Mouse (Mus musculus): ENCODE data around the gene Foxd2. TPM values are rescaled to one million over a fixed set of nuclear protein-coding genes. Genes with fewer than 3 reads are reported as not detected.

Gene Foxd2
- polyA plus RNA-seq, 1 experiment: 0.72 TPM

DNA sequence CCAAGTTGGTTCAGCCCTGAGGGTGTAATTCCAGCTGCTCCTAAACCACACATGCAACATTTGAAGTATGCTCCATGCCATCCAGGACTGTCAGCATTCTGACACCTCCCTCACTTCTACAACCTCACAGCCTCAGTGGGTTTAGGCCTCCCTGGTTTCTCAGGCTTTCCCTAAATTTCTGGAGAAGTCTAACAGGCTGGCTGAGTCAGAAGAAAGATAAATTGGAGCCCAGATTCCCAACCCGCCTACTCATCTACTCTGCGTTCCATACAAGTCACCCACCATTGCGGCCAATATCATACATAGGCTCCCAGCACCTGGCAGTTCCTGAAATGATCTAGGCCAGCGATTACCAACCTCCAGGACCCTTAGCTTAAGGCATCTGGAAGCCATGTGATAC lies 24.1 kb upstream of the Foxd2 start:
- 85% methylated on average over 4 of the region's 4 CpGs for whole genome bisulfite sequencing
- H3K4me3 ChIP-seq (ENCODE audit: extremely low read depth, insufficient read depth, insufficient read length): no peak overlapping the region
- peaks cover 2% of the 10 kb centered on the region; the same call in 1 of the 2 replicates for H3K4me1 ChIP-seq (ENCODE audit: control insufficient read depth, insufficient read depth, insufficient read length)
- no peak for DNase-seq (ENCODE audit: low read depth in 1 of 2, low spot score in 2 of 2)
- TF ChIP-seq CTCF (IDR thresholded peaks at IDR 0.05; ENCODE audit: extremely low read depth, insufficient read depth, insufficient read length, insufficient replicate concordance): no peak
- no peak for TF ChIP-seq POLR2A (IDR thresholded peaks at IDR 0.05; ENCODE audit: low read depth, low read length)
- no peak overlapping the region for H3K27ac ChIP-seq (ENCODE audit: insufficient read depth, low read length)
- H3K36me3 ChIP-seq (ENCODE audit: control insufficient read depth, insufficient read depth, low read length): no peaks in the 10 kb centered on the region
- no peaks in the 10 kb centered on the region for H3K27me3 ChIP-seq (ENCODE audit: control insufficient read depth, insufficient read depth, low read length)

DNA sequence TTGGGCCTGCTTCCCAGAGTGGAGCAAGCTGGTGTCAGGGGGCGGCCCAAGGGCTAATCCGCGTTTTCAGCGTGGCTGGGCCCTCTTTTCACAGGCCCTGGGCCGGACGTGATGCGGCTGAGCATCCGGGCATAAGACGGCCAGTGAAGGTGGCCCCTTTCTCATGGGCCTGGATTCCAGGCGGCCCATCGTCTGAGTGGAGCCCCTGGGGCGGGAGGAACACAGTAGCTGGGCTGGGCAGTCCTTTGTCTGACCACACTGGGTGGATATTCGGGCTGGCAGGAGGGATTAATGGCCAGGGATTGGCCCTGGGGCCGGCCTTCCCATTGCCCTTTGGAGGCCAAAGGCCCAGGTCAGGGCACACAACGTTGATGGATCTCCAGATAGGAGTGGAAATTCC lies 20.5 kb upstream of the Foxd2 start:
- 78% methylated on average over 15 of the region's 15 CpGs for WGBS
- Histone ChIP-seq H3K4me3 (ENCODE audit: extremely low read depth, insufficient read depth, insufficient read length) (no peak overlapping the region), H3K27ac (ENCODE audit: insufficient read depth, low read length) (no peak overlapping the region), H3K27me3 (ENCODE audit: control insufficient read depth, insufficient read depth, low read length) (peaks cover 17% of the 10 kb centered on the region), H3K36me3 (ENCODE audit: control insufficient read depth, insufficient read depth, low read length) (no peaks in the 10 kb centered on the region), H3K4me1 (ENCODE audit: control insufficient read depth, insufficient read depth, insufficient read length) (peaks cover 8% of the 10 kb centered on the region; the same call in 1 of the 2 replicates)
- no peak for DNase-seq (ENCODE audit: low read depth in 1 of 2, low spot score in 2 of 2)
- TF ChIP-seq POLR2A (IDR thresholded peaks at IDR 0.05; ENCODE audit: low read depth, low read length) (no peak), CTCF (IDR thresholded peaks at IDR 0.05; ENCODE audit: extremely low read depth, insufficient read depth, insufficient read length, insufficient replicate concordance) (no peak)

DNA sequence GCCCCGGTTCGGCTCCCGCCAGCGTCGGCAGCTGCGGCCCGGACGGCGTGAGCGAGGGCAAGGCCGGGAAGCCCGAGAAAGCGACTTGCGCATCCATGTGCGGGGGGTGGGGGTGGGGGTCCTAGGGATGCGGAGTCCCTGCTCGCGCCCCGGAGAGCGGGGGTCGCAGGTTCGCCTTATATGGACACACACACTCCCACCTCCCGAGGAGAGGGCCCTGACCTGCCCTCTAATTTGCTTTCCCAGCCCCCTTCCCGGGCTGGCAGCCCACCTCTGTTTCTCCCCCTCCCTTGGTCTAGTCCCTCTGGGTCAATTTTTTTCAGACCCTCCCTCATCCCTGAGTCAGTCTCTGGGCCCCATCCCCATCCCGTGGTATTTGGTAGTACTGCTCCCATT lies 17.2 kb upstream of the Foxd2 start, which contains the start of gene Foxe3:
Gene Foxe3 (minus strand): TSS at position 97 of the 396 bp plus-strand sequence.
- TF ChIP-seq POLR2A (IDR thresholded peaks at IDR 0.05; ENCODE audit: low read depth, low read length) (no peak), CTCF (IDR thresholded peaks at IDR 0.05; ENCODE audit: extremely low read depth, insufficient read depth, insufficient read length, insufficient replicate concordance) (no peak)
- 7% methylated on average over 25 of the region's 25 CpGs for WGBS
- Histone ChIP-seq H3K4me1 (ENCODE audit: control insufficient read depth, insufficient read depth, insufficient read length) (peaks cover 8% of the 10 kb centered on the region; the same call in 1 of the 2 replicates), H3K27me3 (ENCODE audit: control insufficient read depth, insufficient read depth, low read length) (peaks cover 17% of the 10 kb centered on the region), H3K36me3 (ENCODE audit: control insufficient read depth, insufficient read depth, low read length) (no peaks in the 10 kb centered on the region), H3K4me3 (ENCODE audit: extremely low read depth, insufficient read depth, insufficient read length) (peak within 1 kb of the TSS; percentile 31; the same call in 1 of the 2 replicates), H3K27ac (ENCODE audit: insufficient read depth, low read length) (no peak within 1 kb of the TSS)
- no peak for DNase-seq (ENCODE audit: low read depth in 1 of 2, low spot score in 2 of 2)

DNA sequence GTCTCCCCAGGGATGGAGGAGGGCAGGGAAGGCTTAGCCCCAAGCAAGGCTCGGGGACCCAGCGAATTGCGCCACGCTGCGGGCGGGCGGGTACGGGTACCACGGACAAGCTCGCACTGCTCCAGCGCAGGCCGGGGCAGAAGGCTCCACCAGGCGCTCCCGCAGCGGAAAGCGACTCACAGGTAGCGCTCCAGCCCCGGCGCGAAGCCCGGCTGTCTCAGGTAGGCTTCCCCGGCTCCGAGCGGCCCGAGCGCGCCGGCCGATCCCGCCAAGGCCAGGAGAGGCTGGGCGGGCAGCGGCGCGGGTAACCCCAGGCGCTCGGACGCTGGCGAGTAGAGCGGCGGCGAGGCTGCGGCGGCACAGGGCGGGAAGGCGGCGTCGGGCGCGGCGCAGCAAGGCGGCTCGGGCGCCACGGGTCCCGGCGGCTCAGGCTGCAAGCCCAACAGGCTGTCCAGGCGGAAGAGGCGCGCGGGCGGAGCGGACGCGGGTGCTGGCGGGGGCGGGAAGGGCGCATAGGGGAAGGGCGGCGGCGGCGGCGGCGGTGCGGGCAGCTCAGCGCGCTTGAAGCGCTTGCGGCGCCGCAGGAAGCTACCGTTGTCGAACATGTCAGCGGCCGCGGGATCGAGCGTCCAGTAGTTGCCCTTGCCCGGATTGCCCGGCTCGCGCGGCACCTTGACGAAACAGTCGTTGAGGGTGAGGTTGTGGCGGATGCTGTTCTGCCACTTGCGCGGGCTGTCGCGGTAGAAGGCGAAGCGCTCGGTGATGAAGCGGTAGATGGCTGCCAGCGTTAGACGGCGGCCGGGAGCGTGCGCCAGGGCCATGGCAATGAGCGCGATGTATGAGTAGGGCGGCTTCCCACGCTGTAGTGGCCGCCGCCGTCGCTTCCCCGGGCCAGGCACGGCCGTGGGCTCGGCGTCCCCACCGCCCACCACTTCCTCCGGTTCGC lies 16.6 kb upstream of the Foxd2 start:
- Histone ChIP-seq H3K4me1 (ENCODE audit: control insufficient read depth, insufficient read depth, insufficient read length) (peaks cover 8% of the 10 kb centered on the region; the same call in 1 of the 2 replicates), H3K4me3 (ENCODE audit: extremely low read depth, insufficient read depth, insufficient read length) (peak overlapping the region; percentile 31; the same call in 1 of the 2 replicates), H3K27ac (ENCODE audit: insufficient read depth, low read length) (no peak overlapping the region), H3K27me3 (ENCODE audit: control insufficient read depth, insufficient read depth, low read length) (peaks cover 17% of the 10 kb centered on the region), H3K36me3 (ENCODE audit: control insufficient read depth, insufficient read depth, low read length) (no peaks in the 10 kb centered on the region)
- DNase-seq (ENCODE audit: low read depth in 1 of 2, low spot score in 2 of 2): no peak
- TF ChIP-seq CTCF (IDR thresholded peaks at IDR 0.05; ENCODE audit: extremely low read depth, insufficient read depth, insufficient read length, insufficient replicate concordance) (no peak), POLR2A (IDR thresholded peaks at IDR 0.05; ENCODE audit: low read depth, low read length) (no peak)
- 2% methylated on average over 125 of the region's 125 CpGs for WGBS

DNA sequence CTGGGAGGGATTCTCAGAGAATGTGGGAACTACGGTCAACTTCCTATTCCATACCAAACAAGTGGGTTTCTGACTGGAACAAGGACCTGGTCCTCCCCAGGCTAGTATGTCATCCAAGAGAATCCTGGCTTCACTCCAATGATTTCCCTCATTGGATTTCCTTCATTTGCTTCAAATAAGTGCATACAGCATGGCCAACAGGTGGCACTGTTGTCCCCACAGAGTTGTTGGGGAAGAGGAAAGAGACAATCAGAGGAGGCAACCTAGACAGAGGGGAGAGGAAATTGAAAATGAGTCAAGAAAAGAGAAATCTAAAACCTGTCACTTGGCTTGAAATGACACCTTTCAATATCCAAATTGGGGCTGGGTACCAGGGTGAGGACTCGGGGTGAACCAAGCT lies 8.4 kb upstream of the Foxd2 start:
- Histone ChIP-seq H3K27ac (ENCODE audit: insufficient read depth, low read length) (no peak overlapping the region), H3K27me3 (ENCODE audit: control insufficient read depth, insufficient read depth, low read length) (no peaks in the 10 kb centered on the region), H3K4me3 (ENCODE audit: extremely low read depth, insufficient read depth, insufficient read length) (no peak overlapping the region), H3K4me1 (ENCODE audit: control insufficient read depth, insufficient read depth, insufficient read length) (no peaks in the 10 kb centered on the region), H3K36me3 (ENCODE audit: control insufficient read depth, insufficient read depth, low read length) (no peaks in the 10 kb centered on the region)
- peak; percentile 42 to 51 for DNase-seq (ENCODE audit: low read depth in 1 of 2, low spot score in 2 of 2)
- peak; percentile 46; the same call in 1 of the 2 replicates for TF ChIP-seq CTCF (IDR thresholded peaks at IDR 0.05; ENCODE audit: extremely low read depth, insufficient read depth, insufficient read length, insufficient replicate concordance)
- no peak for TF ChIP-seq POLR2A (IDR thresholded peaks at IDR 0.05; ENCODE audit: low read depth, low read length)
- WGBS: 72% methylated on average over 2 of the region's 2 CpGs

DNA sequence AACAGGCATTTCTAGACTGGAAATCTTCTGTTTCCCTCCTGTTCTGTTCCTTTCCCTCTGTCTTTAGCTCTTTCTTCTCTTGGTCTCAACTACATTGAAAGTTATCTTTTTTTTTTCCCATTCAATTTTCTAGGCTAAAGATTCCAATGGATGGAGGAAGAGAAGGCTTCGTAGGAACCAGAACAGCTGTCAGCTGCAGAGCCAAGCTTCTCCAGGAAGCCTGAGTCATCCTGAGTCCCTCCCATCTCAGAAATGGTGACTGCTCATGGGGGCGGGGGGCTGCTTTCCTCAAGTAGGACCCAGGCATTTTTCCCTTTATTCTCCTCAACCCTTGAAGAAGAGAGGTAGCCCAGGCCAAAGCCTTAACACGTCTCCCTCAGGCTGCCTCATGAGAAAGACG lies 7.4 kb upstream of the Foxd2 start:
- 85% methylated on average over 4 of the region's 4 CpGs for WGBS
- H3K27ac ChIP-seq (ENCODE audit: insufficient read depth, low read length): no peak overlapping the region
- no peak overlapping the region for H3K4me3 ChIP-seq (ENCODE audit: extremely low read depth, insufficient read depth, insufficient read length)
- no peaks in the 10 kb centered on the region for H3K4me1 ChIP-seq (ENCODE audit: control insufficient read depth, insufficient read depth, insufficient read length)
- DNase-seq (ENCODE audit: low read depth in 1 of 2, low spot score in 2 of 2): no peak
- TF ChIP-seq POLR2A (IDR thresholded peaks at IDR 0.05; ENCODE audit: low read depth, low read length): no peak
- TF ChIP-seq CTCF (IDR thresholded peaks at IDR 0.05; ENCODE audit: extremely low read depth, insufficient read depth, insufficient read length, insufficient replicate concordance): no peak
- H3K36me3 ChIP-seq (ENCODE audit: control insufficient read depth, insufficient read depth, low read length): no peaks in the 10 kb centered on the region
- 0 out of 2 replicates have a peak, but pooled peaks cover 1% of the 10 kb centered on the region for H3K27me3 ChIP-seq (ENCODE audit: control insufficient read depth, insufficient read depth, low read length)

Measured in spleen, adult 2 months (tissue).